Mouse (Mus musculus) right cerebral cortex, postnatal 25 days (tissue): ENCODE results near the gene March6.

Experiments used
- DNase-seq: peaks from one replicate; pipeline ENCODE4 v3.0.0; 2022

Gene March6

DNA sequence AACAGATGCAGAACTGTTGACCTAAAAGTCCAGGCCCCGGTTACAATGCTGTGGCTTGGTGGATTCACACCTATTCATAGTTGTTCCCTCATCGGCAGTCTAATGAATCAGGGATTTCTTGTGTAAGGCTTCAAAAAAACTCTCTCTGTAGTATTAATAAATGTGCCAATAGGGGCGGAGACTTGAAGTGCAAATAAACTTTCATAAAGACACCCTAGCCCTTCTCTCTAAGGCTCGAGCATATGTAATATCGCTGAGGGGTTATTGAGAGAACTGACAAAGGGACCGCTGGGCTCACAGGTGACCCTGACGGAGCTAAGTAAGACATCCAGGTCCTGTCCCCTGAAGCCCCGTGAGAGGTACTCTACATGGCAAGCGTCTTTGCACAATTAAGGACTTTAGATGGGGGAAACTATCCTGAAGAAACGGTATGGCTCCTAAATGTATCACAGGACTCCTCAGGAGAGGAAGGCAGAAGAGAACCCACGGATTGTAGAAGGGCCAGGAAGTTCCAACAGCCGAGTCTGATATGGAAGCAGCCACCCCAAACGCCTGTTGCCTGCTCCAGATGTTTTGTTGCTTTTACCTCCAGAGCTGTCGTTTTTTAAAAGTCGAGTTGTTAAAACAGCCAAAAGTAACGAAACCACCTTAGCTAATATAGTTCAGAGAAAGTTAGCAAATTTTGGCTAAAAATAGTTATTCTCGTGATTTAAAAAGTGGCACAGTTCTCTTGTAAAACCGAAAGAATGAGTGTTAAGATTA, 78.3 kb downstream of the March6 start:
- DNase-seq, result no peak

DNA sequence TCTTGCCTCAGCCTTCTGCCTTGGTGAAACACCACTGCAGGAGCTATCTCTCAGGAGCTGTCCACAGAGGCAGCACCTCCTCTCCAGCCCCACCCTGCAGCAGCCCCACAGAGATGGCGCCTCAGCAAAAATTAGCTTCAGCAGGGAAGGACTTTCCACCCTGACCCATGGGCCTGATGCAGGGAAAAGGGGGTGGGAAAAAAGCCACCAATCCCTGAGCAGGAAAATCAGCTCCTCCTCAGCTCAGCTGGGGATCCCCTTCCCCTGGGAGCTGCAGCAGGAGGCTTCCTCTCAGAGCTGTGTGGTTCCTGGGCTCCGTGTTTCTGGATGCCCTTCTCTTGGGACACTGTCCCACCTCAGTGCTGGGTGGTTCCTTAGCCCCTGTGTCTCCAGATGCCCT, 81.1 kb downstream of the March6 start:
- no peak for DNase-seq

DNA sequence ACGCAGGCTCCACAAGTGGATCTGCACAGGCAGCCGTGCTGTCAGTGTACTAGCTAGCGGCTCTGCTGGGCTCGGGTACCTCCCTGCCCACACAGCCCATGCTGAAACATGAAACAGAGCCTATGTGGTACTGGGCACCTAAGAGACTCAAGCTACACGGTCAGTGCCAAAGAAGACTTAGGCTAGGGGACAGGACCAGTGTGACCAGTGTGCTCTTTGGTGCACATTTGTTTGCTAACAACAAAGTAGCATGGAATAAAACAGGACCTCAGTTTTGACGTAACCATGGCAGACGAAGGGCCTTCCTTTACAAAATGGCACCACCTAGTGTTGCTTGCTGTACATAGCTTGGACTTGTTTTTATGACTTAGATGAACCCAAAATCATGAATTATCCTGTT, 83.7 kb downstream of the March6 start:
- DNase-seq, result peak; percentile 48

GRCm38 (mm10) chr15:31442698-31443097, 88.2 kb downstream of the March6 start:
- no peak for DNase-seq

DNA sequence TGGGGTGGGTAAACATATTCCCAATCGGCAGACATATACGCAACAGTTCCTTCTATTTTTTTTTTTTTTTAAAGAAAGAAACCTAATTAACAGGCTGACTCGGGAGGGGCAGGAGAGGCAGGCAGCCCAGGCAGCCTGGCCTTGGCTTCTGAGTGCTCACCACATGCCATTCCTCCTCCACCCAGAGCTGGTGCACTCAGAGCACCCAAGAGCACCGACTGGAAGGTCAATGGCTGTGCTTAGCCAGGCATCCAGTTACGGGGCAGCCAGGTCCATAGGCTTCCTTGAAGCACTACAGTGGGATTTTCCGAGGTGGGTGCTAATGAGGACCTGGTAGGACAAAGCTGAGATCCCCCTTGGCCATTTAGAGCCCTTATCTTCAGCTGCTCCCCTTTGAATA, 88.9 kb downstream of the March6 start:
- DNase-seq, result no peak

- no peak for DNase-seq
Observed at GRCm38 (mm10) chr15:31436811-31437210, 94.0 kb downstream of the March6 start.

- DNase-seq, result no peak
Observed at GRCm38 (mm10) chr15:31436083-31436482, 94.8 kb downstream of the March6 start.

DNA sequence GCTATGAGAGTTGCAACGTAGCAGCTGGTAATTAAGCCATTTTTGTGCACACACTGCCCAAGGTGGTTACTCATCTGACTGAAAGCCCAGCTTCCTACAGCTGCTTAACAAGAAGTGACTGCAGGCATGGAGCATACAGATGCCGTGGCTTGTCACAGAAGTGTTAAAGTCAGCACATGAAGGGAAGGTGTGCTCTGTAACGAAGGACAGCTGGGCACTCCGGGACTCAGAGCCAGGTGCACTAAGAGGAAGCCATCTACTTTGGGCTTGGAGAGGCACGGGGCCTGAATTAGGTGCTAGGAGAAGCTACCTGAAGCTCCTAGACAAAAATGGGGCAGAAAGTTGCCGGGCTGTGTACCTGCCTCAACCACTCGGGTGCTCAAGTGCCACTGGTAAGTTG, 97.1 kb downstream of the March6 start:
- no peak for DNase-seq

GRCm38 (mm10) chr15:31431847-31432246, 99.0 kb downstream of the March6 start:
- DNase-seq, result no peak

GRCm38 (mm10) chr15:31430014-31430413, 100.8 kb downstream of the March6 start:
- DNase-seq, result no peak

- no peak for DNase-seq
Observed at GRCm38 (mm10) chr15:31429429-31429828, 101.4 kb downstream of the March6 start.

DNA sequence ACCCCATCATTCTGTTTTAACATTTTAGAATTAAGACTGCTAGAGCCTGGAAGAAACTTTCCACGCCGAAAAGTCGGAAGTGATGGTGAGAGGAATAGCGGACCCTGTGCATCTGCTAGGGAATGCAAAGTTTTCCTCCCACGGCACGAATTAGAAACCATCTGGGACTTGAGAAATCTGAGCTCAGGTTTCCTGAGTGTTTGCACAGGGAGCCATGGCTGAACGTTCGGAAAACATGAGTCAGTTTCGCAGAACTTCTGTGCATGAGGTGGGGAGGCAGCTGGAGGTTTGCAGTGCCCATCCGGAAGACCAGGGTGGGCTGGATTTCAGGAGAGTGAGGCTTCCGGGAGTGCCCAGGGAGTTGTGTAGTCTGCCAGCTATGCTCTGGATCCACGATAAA, 102.3 kb downstream of the March6 start:
- peak; percentile 80 for DNase-seq

DNA sequence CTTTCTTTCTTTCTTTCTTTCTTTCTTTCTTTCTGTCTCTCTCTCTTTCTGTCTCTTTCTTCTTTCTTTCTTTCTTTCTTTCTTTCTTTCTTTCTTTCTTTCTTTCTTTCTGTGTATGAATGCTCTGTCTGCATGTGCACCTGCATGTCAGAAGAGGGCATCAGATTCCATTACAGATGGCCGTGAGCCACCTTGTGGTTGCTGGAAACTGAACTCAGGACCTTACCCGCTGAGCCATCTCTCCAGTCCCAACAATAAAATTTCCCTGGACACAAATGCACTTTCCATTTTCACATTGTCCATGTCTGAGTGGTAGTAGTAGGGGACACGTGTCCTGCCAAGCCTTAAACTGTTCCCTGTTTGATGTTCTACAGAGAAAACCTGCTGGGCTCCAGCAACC, 103.5 kb downstream of the March6 start:
- DNase-seq, result no peak

GRCm38 (mm10) chr15:31426066-31426706, 104.7 kb downstream of the March6 start:
- DNase-seq, result peak; percentile 40

GRCm38 (mm10) chr15:31422649-31423369, 108.0 kb downstream of the March6 start:
- no peak for DNase-seq

GRCm38 (mm10) chr15:31419037-31419436, 111.8 kb downstream of the March6 start:
- no peak for DNase-seq

DNA sequence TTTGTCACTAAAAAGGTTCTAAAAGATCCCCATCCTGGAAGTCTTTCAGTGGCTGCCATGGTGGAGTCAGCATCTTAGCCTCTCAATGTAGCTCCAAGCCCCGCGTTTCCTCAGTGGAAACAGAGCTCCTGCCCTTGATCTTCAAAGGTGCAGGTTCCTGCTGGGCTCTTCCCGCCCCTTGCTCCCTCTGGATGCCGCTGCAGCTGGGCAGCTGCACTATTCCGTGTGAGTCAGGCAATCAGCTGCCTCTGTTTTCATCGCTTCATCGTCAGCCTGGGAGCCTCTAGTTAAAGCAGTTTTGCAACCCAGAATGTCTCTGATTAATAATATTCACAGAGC, 112.2 kb downstream of the March6 start:
- no peak for DNase-seq

DNA sequence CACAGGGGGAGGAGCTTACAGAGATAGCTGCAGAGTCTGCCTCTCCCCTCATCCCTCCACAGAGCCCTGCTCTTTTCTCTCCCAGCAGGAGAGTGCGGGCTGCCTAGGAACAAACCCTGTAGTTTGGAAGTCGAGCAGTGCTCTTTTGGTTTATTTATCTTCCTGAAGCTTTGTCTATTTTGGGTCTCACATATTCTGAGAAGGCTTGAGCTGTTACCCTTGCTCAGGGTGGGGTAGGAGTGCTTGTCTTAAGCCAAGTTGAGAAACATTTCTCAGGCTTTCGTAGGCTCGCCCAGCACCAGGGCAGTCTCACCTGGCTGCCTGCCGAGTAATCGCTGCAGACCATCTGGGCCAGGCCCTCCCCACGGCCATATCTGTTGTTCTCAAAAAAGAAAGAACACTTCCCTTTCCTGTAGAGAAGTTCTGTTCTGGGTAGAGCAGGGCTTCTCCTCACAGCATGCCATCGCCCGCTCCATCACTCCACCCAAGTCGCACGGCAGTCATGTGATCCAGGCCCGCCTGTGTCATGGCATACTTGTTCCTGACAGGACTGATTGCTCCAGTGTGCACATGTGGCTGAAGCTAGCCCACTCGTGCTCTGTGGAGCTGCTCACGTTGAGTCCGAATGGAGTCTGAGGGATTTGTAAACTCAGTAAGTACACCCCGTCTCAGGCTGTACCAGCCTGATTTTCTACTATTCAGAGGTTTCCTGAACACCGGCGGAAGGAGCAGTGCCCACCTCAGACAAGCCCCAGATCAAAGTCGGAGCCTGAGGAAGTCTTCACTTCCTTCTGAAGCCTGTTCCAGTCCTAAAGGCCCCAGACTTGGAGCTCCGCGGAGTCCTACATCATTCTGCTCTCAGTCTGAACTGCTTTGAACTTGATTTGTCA, 112.8 kb downstream of the March6 start:
- peak; percentile 77 for DNase-seq

- DNase-seq, result no peak
Observed at GRCm38 (mm10) chr15:31417409-31417795, 113.5 kb downstream of the March6 start.

DNA sequence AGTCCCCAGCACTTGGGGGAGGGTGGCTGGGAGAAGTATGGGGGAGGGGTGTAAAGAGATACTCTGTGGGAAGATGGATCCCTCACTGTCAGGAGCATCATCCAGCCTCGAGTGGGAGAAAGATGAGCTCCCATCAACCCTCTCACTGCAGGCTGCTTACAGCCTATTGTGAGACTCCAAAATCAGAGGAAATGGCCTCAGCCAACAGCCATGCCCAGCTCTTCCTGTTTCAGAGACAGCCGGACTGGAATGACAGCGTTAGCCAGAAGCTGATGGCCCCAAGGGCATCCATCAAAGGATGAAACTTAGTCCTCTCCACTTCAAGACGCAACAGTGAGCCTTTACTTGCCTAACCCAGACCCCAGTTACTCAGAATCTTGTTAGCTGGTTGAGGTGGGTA, 115.7 kb downstream of the March6 start:
- DNase-seq, result no peak

DNA sequence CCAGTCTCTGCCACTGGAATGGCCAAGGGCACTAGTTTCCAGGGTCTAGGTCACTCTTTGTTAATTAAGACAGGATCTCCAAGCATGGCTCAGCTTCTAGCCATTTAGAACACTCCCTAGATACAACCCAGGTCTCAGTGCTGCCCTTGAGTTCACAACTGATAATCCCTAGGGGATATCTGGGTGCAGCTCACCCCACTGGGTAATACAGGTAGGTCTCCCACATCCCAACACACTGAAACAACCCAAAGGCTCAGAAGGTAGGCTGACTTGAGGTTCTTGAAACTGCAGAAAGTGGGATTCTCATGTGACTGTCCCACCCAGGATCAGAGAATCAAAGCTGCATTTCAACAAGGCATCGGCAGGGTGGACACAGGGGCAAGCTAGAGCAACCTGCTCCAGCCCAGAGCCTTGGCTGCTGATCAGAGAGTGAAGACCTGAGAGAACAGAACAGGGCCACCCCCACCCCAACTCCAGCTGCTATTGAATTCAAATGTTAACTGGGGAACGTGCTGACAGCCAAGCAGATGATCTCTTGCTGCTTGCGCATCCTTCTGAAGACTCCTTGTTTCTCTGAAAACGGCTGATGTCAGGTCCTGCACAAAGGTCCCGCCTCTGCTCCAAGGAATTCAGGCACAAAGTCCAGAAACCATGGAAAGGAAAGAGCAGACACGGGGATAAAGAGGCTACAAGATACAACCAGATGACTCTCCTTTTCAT, 116.5 kb downstream of the March6 start:
- no peak for DNase-seq

- DNase-seq, result no peak
Observed at GRCm38 (mm10) chr15:31413662-31414061, 117.2 kb downstream of the March6 start.
